Mouse (Mus musculus) embryonic facial prominence, embryonic 13.5 days (tissue): ENCODE measurements at regions not wholly inside any gene's neighbourhood (a gene's known extent, or its start where the extent isn't known, plus 50 kb on each side); places are given as distances from the start of the nearest gene placed in this dataset.

Experiments
- ATAC-seq: fragments of 200-750 bp; cut with Nextera tagmentation; 2 replicates; pipeline ENCODE4 v1.8.0; 2017; ENCODE audit warnings: low read depth; ENCODE audit not compliant: insufficient number of reproducible peaks, insufficient read depth, low FRiP score, low TSS enrichment
- H3K27ac ChIP-seq: fragments of 300-500 bp; sonication (generic); 2 replicates; pipeline ENCODE4 v1.5.1; 2015; ENCODE audit warnings: moderate library complexity, mild to moderate bottlenecking, inconsistent platforms
- H3K27me3 ChIP-seq: fragments of 300-500 bp; sonication (generic); 2 replicates; pipeline ENCODE4 v1.6.1; 2015; ENCODE audit warnings: mild to moderate bottlenecking, inconsistent platforms
- H3K36me3 ChIP-seq: fragments of 300-500 bp; sonication (generic); 2 replicates; pipeline ENCODE4 v1.6.1; 2015; ENCODE audit warnings: mild to moderate bottlenecking, inconsistent platforms
- H3K4me1 ChIP-seq: fragments of 300-500 bp; sonication (generic); 2 replicates; pipeline ENCODE4 v1.6.1; 2015; ENCODE audit warnings: inconsistent platforms
- H3K4me2 ChIP-seq: fragments of 300-500 bp; sonication (generic); 2 replicates; pipeline ENCODE4 v1.6.1; 2015; ENCODE audit warnings: moderate library complexity, mild to moderate bottlenecking, inconsistent platforms
- H3K4me3 ChIP-seq: fragments of 300-500 bp; sonication (generic); 2 replicates; pipeline ENCODE4 v1.5.1; 2015; ENCODE audit warnings: mild to moderate bottlenecking, inconsistent platforms
- H3K9ac ChIP-seq: fragments of 300-500 bp; sonication (generic); 2 replicates; pipeline ENCODE4 v1.6.1; 2015; ENCODE audit warnings: mild to moderate bottlenecking, inconsistent platforms
- H3K9me3 ChIP-seq: fragments of 300-500 bp; sonication (generic); 2 replicates; pipeline ENCODE4 v1.6.1; 2016; ENCODE audit warnings: inconsistent platforms
- WGBS: fragments of 180-500 bp; shearing (Covaris S2); methylation state at CpG from one replicate; pipeline ENCODE4 v1.1.7; 2015; ENCODE audit warnings: mixed read lengths; 5-methylcytosine and 5-hydroxymethylcytosine counted together

GRCm38 (mm10) chr13:32593131-32593530 is 190.6 kb downstream of the Mylk4 start:
- H3K4me1 ChIP-seq, result no peaks in the 10 kb centered on the region
- WGBS, result 89% methylated on average over 5 of the region's 5 CpGs
- H3K4me2 ChIP-seq, result no peak overlapping the region
- H3K36me3 ChIP-seq, result no peaks in the 10 kb centered on the region
- no peak overlapping the region for H3K4me3 ChIP-seq
- peaks cover 4% of the 10 kb centered on the region; the same call in 1 of the 2 replicates for H3K9me3 ChIP-seq
- H3K9ac ChIP-seq, result no peak overlapping the region
- H3K27ac ChIP-seq, result no peak overlapping the region
- ATAC-seq, result no peak
- no peaks in the 10 kb centered on the region for H3K27me3 ChIP-seq

DNA sequence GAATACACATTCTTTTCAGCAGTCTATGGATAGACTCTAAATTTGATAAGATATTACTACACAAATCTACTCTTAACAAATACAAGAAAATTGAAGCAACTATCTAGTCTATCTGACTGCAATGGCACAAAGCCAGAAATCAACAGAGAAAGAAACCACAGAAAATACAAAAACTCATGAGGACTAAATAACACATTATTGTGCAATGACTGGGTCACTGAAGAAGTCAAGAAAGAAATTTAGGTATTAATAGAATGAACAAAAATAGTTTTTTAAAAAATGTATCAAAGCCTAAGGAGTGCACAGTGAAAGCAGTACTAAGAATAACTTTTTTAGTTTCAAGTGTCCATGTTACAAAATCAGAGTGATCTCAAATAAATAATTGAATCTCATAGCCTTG is 202.2 kb downstream of the Mylk4 start:
- no peak overlapping the region for H3K27ac ChIP-seq
- H3K4me2 ChIP-seq, result no peak overlapping the region
- no peaks in the 10 kb centered on the region for H3K36me3 ChIP-seq
- ATAC-seq, result no peak
- no peaks in the 10 kb centered on the region for H3K9me3 ChIP-seq
- H3K9ac ChIP-seq, result no peak overlapping the region
- H3K27me3 ChIP-seq, result no peaks in the 10 kb centered on the region
- H3K4me1 ChIP-seq, result no peaks in the 10 kb centered on the region
- H3K4me3 ChIP-seq, result no peak overlapping the region

- peak overlapping the region; percentile 55 for H3K27ac ChIP-seq
- 41% methylated on average over 2 of the region's 2 CpGs for WGBS
- no peaks in the 10 kb centered on the region for H3K27me3 ChIP-seq
Observed at GRCm38 (mm10) chr13:32567850-32568249, 215.9 kb downstream of the Mylk4 start.

GRCm38 (mm10) chr13:32560666-32561065 is 222.1 kb upstream of the Gmds start:
- no peak for ATAC-seq
- Histone ChIP-seq H3K9ac (no peak overlapping the region), H3K4me3 (no peak overlapping the region), H3K4me1 (no peaks in the 10 kb centered on the region), H3K27me3 (no peaks in the 10 kb centered on the region), H3K27ac (no peak overlapping the region), H3K36me3 (no peaks in the 10 kb centered on the region), H3K4me2 (no peak overlapping the region), H3K9me3 (peaks cover 8% of the 10 kb centered on the region; the same call in 1 of the 2 replicates)

More at GRCm38 (mm10) chr13:32567850-32568249, 215.9 kb downstream of the Mylk4 start:
- Histone ChIP-seq H3K9ac (no peak overlapping the region), H3K9me3 (no peaks in the 10 kb centered on the region), H3K36me3 (no peaks in the 10 kb centered on the region), H3K4me3 (no peak overlapping the region), H3K4me2 (no peak overlapping the region), H3K4me1 (peaks cover 5% of the 10 kb centered on the region)
- ATAC-seq, result peak; percentile 64; the same call in 1 of the 2 replicates

DNA sequence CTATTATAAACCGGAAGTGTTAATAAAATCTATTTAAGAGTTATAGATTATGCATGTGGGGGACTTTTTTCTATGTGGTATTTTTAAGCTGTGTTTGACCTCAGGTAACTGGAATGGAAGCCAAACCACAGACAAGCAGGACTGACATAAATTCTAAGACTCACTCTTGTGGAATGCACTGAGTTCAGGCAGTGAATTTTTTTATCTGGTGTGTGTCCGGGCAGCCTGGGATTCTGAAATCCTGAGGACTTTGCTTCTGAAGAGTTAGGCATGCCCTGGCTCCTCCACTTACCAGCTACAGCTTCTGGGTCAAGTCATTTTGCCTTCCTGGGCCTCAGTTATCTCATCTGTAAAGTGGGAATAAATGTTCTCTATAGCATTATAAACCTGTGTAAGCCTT is 217.9 kb upstream of the Gmds start:
- Histone ChIP-seq H3K27me3 (no peaks in the 10 kb centered on the region), H3K4me3 (no peak overlapping the region), H3K9me3 (peaks cover 5% of the 10 kb centered on the region; the same call in 1 of the 2 replicates), H3K27ac (no peak overlapping the region), H3K4me2 (no peak overlapping the region), H3K4me1 (peaks cover 15% of the 10 kb centered on the region), H3K9ac (no peak overlapping the region), H3K36me3 (no peaks in the 10 kb centered on the region)
- ATAC-seq, result no peak
- 89% methylated on average over 2 of the region's 2 CpGs for WGBS

DNA sequence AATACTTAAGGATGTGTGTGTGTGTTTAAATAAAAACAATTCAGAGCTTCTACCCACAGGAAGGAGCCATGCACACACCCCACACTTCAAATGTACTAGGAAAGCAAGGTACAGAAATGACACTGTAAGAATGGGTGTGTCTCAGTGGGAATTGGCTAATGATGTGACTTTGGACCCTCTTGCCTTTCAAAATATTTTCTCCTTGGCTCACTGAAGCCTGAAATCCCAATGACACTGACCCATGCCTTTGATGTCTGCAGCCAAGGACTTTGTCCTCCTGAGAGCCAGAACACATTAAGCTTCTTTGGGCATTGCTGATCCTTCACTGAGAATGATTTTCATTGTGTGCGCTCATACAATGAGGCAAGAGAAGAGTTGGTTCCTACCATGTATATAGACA is 216.5 kb upstream of the Gmds start:
- Histone ChIP-seq H3K4me1 (peaks cover 15% of the 10 kb centered on the region), H3K36me3 (no peaks in the 10 kb centered on the region), H3K4me2 (no peak overlapping the region), H3K9me3 (no peaks in the 10 kb centered on the region), H3K27ac (no peak overlapping the region), H3K27me3 (no peaks in the 10 kb centered on the region), H3K9ac (no peak overlapping the region), H3K4me3 (no peak overlapping the region)
- ATAC-seq, result no peak
- 100% methylated on average over 1 of the region's 1 CpGs for WGBS

DNA sequence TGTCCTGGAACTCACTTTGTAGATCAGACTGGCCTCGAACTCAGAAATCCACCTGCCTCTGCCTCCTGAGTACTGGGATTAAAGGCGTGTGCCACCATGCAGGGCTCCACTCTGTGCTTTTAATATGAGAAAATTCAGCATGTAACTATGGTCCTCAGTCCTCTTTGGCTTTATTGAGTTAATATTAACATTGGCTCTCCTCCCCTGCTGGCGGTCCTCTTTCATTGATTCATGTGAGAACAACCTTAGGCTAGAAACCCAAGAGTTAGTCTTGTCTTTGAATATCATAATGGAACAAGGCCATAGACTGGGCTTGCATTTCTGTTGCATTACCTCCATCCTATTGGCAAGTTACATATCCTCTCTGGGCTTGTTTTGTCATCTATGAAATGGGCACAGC is 216.1 kb upstream of the Gmds start:
- no peaks in the 10 kb centered on the region for H3K36me3 ChIP-seq
- H3K9me3 ChIP-seq, result no peaks in the 10 kb centered on the region
- 96% methylated on average over 3 of the region's 3 CpGs for WGBS
- H3K9ac ChIP-seq, result no peak overlapping the region
- H3K27me3 ChIP-seq, result no peaks in the 10 kb centered on the region
- no peak for ATAC-seq
- no peak overlapping the region for H3K4me2 ChIP-seq
- H3K4me1 ChIP-seq, result peaks cover 15% of the 10 kb centered on the region
- H3K4me3 ChIP-seq, result no peak overlapping the region
- H3K27ac ChIP-seq, result no peak overlapping the region

DNA sequence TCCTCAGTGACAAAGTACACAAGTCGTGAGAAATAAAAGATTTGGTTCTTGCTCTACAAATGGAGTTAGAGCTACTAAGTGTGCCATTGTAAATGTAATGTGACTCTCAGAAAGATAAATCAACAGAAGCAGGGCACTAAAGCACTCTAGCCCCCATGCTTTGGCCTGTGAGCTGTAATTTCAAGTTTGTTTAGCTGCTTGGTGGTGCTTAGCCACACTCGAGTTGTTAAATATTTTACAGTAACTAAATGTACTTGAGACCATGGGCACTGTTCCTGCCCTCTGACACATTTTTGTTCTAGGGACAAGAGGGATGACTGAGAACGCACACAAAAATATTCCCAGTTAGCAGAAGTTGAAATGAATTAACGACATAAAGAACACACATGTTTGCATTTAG is 214.6 kb upstream of the Gmds start:
- 34% methylated on average over 4 of the region's 4 CpGs for WGBS
- Histone ChIP-seq H3K27me3 (no peaks in the 10 kb centered on the region), H3K27ac (peak overlapping the region; percentile 48; the same call in 1 of the 2 replicates), H3K4me1 (peaks cover 15% of the 10 kb centered on the region), H3K9me3 (no peaks in the 10 kb centered on the region), H3K4me3 (no peak overlapping the region), H3K36me3 (no peaks in the 10 kb centered on the region), H3K9ac (no peak overlapping the region), H3K4me2 (no peak overlapping the region)
- no peak for ATAC-seq

DNA sequence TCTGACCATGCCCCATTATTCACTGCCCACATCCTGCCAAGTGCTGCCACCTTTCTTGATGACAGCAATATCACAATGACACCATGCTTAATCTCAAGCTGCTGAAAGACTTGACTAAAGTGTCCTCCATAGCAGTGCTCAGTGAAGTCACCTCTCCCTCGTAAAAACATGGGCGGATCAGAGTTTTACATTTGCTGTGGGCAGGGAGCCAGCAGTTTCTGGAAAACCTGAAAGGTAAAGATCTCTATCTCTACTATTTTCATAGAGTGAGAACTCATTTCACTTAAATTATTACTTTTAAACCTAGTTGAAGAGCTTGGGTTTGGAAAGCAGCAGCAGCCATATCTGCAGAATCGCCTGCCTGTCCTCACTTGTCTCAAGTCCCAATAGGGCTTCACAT is 211.6 kb upstream of the Gmds start:
- H3K4me1 ChIP-seq, result peaks cover 32% of the 10 kb centered on the region
- H3K9ac ChIP-seq, result no peak overlapping the region
- no peak overlapping the region for H3K27ac ChIP-seq
- H3K9me3 ChIP-seq, result no peaks in the 10 kb centered on the region
- no peak overlapping the region for H3K4me3 ChIP-seq
- H3K4me2 ChIP-seq, result no peak overlapping the region
- no peaks in the 10 kb centered on the region for H3K36me3 ChIP-seq
- no peaks in the 10 kb centered on the region for H3K27me3 ChIP-seq
- ATAC-seq, result no peak
- 82% methylated on average over 3 of the region's 3 CpGs for WGBS

GRCm38 (mm10) chr13:32547126-32547525 is 208.6 kb upstream of the Gmds start:
- Histone ChIP-seq H3K36me3 (no peaks in the 10 kb centered on the region), H3K4me3 (no peak overlapping the region), H3K4me2 (no peak overlapping the region), H3K27ac (peak overlapping the region; percentile 12; the same call in 1 of the 2 replicates), H3K4me1 (peaks cover 19% of the 10 kb centered on the region), H3K9ac (no peak overlapping the region), H3K27me3 (no peaks in the 10 kb centered on the region), H3K9me3 (no peaks in the 10 kb centered on the region)
- 62% methylated on average over 7 of the region's 7 CpGs for WGBS
- ATAC-seq, result no peak

DNA sequence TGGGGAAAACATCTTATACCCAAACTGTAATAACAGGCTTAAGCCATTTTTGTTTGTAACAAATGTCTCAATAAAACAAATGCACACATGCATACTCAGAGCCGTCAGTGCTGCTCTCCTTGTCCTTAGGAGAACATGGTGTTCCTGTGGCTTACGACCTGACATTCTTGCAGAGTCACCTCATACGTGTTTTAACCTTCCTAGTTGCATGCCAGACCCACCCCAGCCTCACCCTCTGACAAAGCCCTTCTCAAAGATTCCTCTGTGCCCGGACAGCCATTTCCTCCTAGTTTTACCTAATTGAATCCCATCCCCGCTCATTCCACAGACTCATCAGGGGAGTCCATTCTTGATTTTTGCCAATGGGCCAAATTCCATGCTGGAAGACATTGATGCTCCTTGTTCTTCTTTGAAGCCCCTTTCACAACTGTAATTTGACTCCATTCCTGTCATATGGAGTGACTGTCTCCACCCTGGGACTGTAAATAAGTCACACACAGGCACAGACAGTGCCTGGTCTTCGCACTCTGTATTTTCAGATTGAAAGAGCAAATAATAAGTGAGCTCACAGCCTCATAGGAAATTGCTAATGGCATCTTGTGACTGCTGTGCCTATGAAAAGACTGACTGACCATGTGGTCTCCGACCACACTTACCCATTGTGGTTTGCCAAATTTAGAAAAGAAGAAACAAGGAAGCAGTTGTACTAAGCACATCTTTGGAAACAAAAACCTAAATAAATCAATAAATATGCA is 206.6 kb upstream of the Gmds start:
- Histone ChIP-seq H3K9me3 (no peaks in the 10 kb centered on the region), H3K27ac (no peak overlapping the region), H3K4me1 (peaks cover 19% of the 10 kb centered on the region), H3K9ac (no peak overlapping the region), H3K36me3 (no peaks in the 10 kb centered on the region), H3K27me3 (no peaks in the 10 kb centered on the region), H3K4me3 (no peak overlapping the region), H3K4me2 (no peak overlapping the region)
- no peak for ATAC-seq
- WGBS, result 38% methylated on average over 7 of the region's 7 CpGs

- Histone ChIP-seq H3K9ac (no peak overlapping the region), H3K4me1 (peaks cover 12% of the 10 kb centered on the region), H3K4me3 (no peak overlapping the region), H3K9me3 (no peaks in the 10 kb centered on the region), H3K27ac (no peak overlapping the region), H3K27me3 (no peaks in the 10 kb centered on the region), H3K36me3 (no peaks in the 10 kb centered on the region), H3K4me2 (no peak overlapping the region)
- WGBS, result 95% methylated on average over 1 of the region's 1 CpGs
- no peak for ATAC-seq
Observed at GRCm38 (mm10) chr13:32541611-32542010, 203.1 kb upstream of the Gmds start.
